Mouse (Mus musculus) left cerebral cortex, adult 9 months (tissue): ENCODE measurements around the gene Lrrc74b.
A peak's percentile ranks its signal among the peaks of the same experiment; 100 is the strongest.

Experiments used
- DNase-seq, 2 experiments: peaks; one replicate each; pipeline ENCODE4 v3.0.0; 2022; ENCODE audit warnings: low spot score in 2 of 2

Lrrc74b gene

GRCm38 (mm10) chr16:17499249-17499883 is 61.7 kb downstream of the Lrrc74b start:
- DNase-seq, result no peak

GRCm38 (mm10) chr16:17496499-17497305 is 64.3 kb downstream of the Lrrc74b start:
- DNase-seq, result peak; percentile 86 to 90
